Mouse (Mus musculus) heart, embryonic 14.5 days (tissue): Measurements from ENCODE around the gene Rbms1. TPM values are rescaled to one million over a fixed set of nuclear protein-coding genes. Genes with fewer than 3 reads are reported as not detected.
A peak's percentile ranks its signal among the peaks of the same experiment; 100 is the strongest.

ENCODE experiments used
- ATAC-seq: fragments of 200-750 bp; cut with Nextera tagmentation; 2 replicates; pipeline ENCODE4 v1.8.0; 2017; ENCODE audit warnings: low read depth, moderate TSS enrichment; ENCODE audit not compliant: insufficient number of reproducible peaks, insufficient read depth, low FRiP score
- H3K27ac ChIP-seq, 2 experiments: fragments of 200-500 bp in 1 of 2; fragments of 300-500 bp in 1 of 2; sonication (generic) in 1 of 2; replicated peaks in 1 of 2; 2 replicates each; pipeline ENCODE4 v1.5.1; 2012 to 2014; ENCODE audit warnings: low read depth in 2 of 2, low read length in 2 of 2, control low read depth in 1 of 2, mild to moderate bottlenecking in 1 of 2, mixed read lengths in 1 of 2; ENCODE audit not compliant: control insufficient read depth in 1 of 2, insufficient read depth in 1 of 2
- H3K27me3 ChIP-seq: fragments of 300-500 bp; sonication (generic); 2 replicates; pipeline ENCODE4 v1.6.1; 2014; ENCODE audit warnings: mild to moderate bottlenecking, low read length, control low read depth; ENCODE audit not compliant: control insufficient read depth, insufficient read depth
- H3K36me3 ChIP-seq: fragments of 300-500 bp; sonication (generic); 2 replicates; pipeline ENCODE4 v1.6.1; 2014; ENCODE audit warnings: mild to moderate bottlenecking, control low read depth, low read length, mixed read lengths; ENCODE audit not compliant: control insufficient read depth, insufficient read depth
- H3K4me1 ChIP-seq, 2 experiments: fragments of 200-500 bp in 1 of 2; fragments of 300-500 bp in 1 of 2; sonication (generic) in 1 of 2; 2 replicates each; pipeline ENCODE4 v1.6.1; 2012 to 2014; ENCODE audit warnings: low read length in 2 of 2, control low read depth in 1 of 2, mixed read lengths in 1 of 2; ENCODE audit not compliant: control insufficient read depth in 2 of 2, insufficient read depth in 2 of 2
- H3K4me2 ChIP-seq: fragments of 300-500 bp; sonication (generic); 2 replicates; pipeline ENCODE4 v1.6.1; 2014; ENCODE audit warnings: mild to moderate bottlenecking, low read length
- H3K4me3 ChIP-seq, 2 experiments: fragments of 200-500 bp in 1 of 2; fragments of 300-500 bp in 1 of 2; sonication (generic) in 1 of 2; 2 replicates each; pipeline ENCODE4 v1.5.1; 2012 to 2014; ENCODE audit warnings: low read length in 2 of 2, mild to moderate bottlenecking in 2 of 2, control low read depth in 1 of 2, low read depth in 1 of 2, moderate library complexity in 1 of 2; ENCODE audit not compliant: control insufficient read depth in 1 of 2, insufficient read depth in 1 of 2
- H3K9ac ChIP-seq: fragments of 300-500 bp; sonication (generic); 2 replicates; pipeline ENCODE4 v1.6.1; 2014; ENCODE audit warnings: mild to moderate bottlenecking, low read length
- H3K9me3 ChIP-seq: fragments of 300-500 bp; sonication (generic); 2 replicates; pipeline ENCODE4 v1.6.1; 2016; ENCODE audit warnings: low read length, control low read depth; ENCODE audit not compliant: control insufficient read depth
- WGBS: fragments of 180-500 bp; shearing (Covaris S2); extraction: QIAGEN DNeasy Blood & Tissue Kit; methylation state at CpG from one replicate; pipeline ENCODE4 v1.1.7; 2014; 5-methylcytosine and 5-hydroxymethylcytosine counted together
- polyA plus RNA-seq: library from polyadenylated mRNA; unstranded; fragments of >200 nt; fragmentation: Nextera tagmentation; extraction: Ambion mirVana; gene quantifications from 2 replicates; pipeline ENCODE4 v1.2.1, GENCODE M21; 2014

The Rbms1 gene
- polyA plus RNA-seq, 1 experiment from 2014 or later, result 79.7 TPM

DNA sequence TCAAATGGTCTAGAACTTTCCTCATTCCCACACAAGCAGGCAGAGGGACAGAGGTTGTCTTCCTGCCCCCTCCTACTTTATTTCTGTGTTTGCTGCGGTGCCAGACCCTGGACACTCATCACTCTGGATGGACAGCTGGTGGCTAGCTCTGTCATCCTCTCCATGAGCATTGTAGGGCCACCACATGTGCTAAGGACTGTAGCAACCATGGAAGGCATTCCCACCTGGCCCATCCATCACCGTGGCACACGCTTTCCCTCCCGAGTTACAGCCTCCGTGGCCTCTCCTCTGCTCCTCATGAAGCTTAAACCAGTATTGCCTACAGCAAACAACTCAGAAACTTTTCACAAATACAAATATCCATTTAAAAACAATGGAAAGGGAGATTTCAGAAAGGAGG, 34.0 kb downstream of the Rbms1 start:
- Histone ChIP-seq H3K27me3 (no peaks in the 10 kb centered on the region), H3K4me2 (no peak overlapping the region), H3K4me1 (peaks cover 9 to 32% of the 10 kb centered on the region in 2 experiments), H3K9ac (no peak overlapping the region), H3K36me3 (0 out of 2 replicates have a peak, but pooled peaks cover 2% of the 10 kb centered on the region), H3K27ac (no peak overlapping the region), H3K4me3 (no peak overlapping the region), H3K9me3 (no peaks in the 10 kb centered on the region)
- 92% methylated on average over 5 of the region's 5 CpGs for WGBS
- ATAC-seq, result no peak

GRCm38 (mm10) chr2:60927906-60928775, 34.9 kb downstream of the Rbms1 start:
- no peaks in the 10 kb centered on the region for H3K27me3 ChIP-seq

DNA sequence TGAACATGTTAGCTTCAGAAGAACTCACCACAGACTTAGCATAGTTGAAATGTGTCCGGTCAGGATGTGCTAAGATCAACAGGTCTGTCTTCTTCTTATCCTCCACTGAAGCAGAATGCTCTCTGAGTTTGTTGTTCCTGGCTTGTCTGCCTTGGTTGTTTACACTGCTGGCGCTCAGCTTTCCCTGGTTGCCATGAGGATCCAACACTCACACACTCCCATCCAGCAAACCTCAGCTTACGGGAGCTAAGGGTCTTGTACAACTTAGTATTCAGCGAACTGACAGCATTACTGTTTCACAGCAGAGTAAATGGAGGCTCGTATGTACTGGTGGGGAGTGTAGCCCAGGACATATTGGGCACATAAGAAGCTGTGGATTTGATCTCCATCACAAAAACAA, 37.9 kb downstream of the Rbms1 start:
- no peak overlapping the region for H3K4me3 ChIP-seq
- 0 out of 2 replicates have a peak, but pooled peaks cover 2% of the 10 kb centered on the region for H3K36me3 ChIP-seq
- no peak overlapping the region for H3K4me2 ChIP-seq
- H3K9me3 ChIP-seq, result no peaks in the 10 kb centered on the region
- peak overlapping the region in 1 of 2 experiments; percentile 50; a peak in 1 of 4 replicates for H3K27ac ChIP-seq
- H3K27me3 ChIP-seq, result no peaks in the 10 kb centered on the region
- H3K4me1 ChIP-seq, result peaks cover 24 to 54% of the 10 kb centered on the region in 2 experiments
- no peak overlapping the region for H3K9ac ChIP-seq
- 54% methylated on average over 5 of the region's 5 CpGs for WGBS
- no peak for ATAC-seq

More at GRCm38 (mm10) chr2:60927906-60928775, 34.9 kb downstream of the Rbms1 start:
- peaks cover 15 to 40% of the 10 kb centered on the region in 2 experiments for H3K4me1 ChIP-seq
- 72% methylated on average over 8 of the region's 8 CpGs for WGBS
- ATAC-seq, result peak; percentile 31; the same call in 1 of the 2 replicates
- peak overlapping the region in 1 of 2 experiments; percentile 44; a peak in 1 of 4 replicates for H3K27ac ChIP-seq
- 0 out of 2 replicates have a peak, but pooled peaks cover 2% of the 10 kb centered on the region for H3K36me3 ChIP-seq
- H3K9me3 ChIP-seq, result no peaks in the 10 kb centered on the region
- no peak overlapping the region for H3K9ac ChIP-seq
- no peak overlapping the region for H3K4me2 ChIP-seq
- no peak overlapping the region for H3K4me3 ChIP-seq

DNA sequence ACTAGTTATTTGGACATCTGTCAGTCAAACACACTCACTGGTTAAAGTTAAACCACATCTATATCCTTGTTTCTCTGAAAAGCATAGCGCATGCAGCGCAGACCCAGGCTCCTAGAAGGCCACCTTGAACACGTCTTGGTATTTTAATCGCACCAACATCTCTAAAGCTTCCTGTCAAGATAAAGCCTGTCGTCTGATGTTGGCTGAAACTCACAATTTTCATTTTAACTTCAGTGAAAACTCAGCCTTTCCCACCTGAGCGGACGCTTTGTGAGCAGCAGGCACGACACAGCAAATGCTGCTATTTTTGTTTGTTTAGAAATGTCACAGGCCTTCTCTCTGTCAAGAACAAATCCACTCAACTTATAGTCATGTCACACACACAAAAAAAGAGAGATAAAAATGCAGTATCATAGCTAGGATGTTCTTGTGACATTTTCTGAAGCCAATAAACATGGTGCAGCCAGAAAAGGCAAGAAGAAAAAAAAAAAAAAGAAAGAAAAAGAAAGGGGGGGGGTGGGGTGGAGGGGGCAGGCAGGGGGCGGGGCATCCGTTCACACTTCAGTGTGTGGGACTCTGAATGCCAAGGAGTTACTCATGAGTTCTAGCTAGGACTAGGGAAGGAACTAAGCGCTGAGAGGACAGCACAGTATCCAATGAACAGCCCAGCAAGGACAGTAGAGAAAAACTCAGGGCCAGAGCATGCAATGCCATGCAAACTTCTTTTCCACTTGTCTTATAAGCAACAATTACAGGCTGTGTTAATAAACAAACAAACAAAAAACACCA, 39.0 kb downstream of the Rbms1 start:
- Histone ChIP-seq H3K4me1 (peaks cover 24 to 63% of the 10 kb centered on the region in 2 experiments), H3K4me3 (no peak overlapping the region), H3K4me2 (peak overlapping the region; percentile 13; the same call in 1 of the 2 replicates), H3K36me3 (0 out of 2 replicates have a peak, but pooled peaks cover under 1% of the 10 kb centered on the region), H3K9ac (no peak overlapping the region; the same call in 1 of the 2 replicates), H3K27me3 (no peaks in the 10 kb centered on the region), H3K9me3 (no peaks in the 10 kb centered on the region), H3K27ac (peak overlapping the region; percentile 9 to 79; a peak in 3 of 4 replicates)
- WGBS, result 44% methylated on average over 11 of the region's 11 CpGs
- ATAC-seq, result no peak

DNA sequence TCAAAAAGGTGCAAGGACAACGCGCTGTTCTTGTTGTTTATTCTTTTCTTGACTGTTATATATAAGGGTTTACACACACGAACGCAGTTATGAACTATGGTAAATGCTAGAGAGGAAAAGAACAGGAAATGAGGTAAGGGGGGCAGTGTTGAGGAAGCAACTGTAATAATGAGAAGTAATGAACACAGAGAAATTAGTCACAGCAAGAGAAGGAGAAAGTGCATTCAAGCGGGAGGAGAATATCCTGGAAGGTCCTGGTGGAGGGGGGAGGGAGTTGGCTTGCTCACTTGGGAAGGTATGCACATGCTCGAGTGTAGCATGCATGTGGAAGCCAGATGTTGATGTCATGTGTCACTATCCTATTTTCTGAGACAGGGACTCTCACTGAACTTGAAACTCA, 39.9 kb downstream of the Rbms1 start:
- Histone ChIP-seq H3K9ac (no peak overlapping the region), H3K4me3 (no peak overlapping the region), H3K4me1 (peaks cover 25 to 65% of the 10 kb centered on the region in 2 experiments), H3K27ac (peak overlapping the region; percentile 54 to 79), H3K27me3 (no peaks in the 10 kb centered on the region), H3K4me2 (no peak overlapping the region), H3K9me3 (no peaks in the 10 kb centered on the region), H3K36me3 (no peaks in the 10 kb centered on the region)
- WGBS, result 51% methylated on average over 6 of the region's 6 CpGs
- ATAC-seq, result no peak

GRCm38 (mm10) chr2:60922351-60922750, 40.6 kb downstream of the Rbms1 start:
- H3K4me1 ChIP-seq, result peaks cover 21 to 66% of the 10 kb centered on the region in 2 experiments
- no peaks in the 10 kb centered on the region for H3K36me3 ChIP-seq
- WGBS, result 42% methylated on average over 5 of the region's 5 CpGs
- H3K4me2 ChIP-seq, result no peak overlapping the region
- H3K4me3 ChIP-seq, result no peak overlapping the region
- no peaks in the 10 kb centered on the region for H3K27me3 ChIP-seq
- H3K9ac ChIP-seq, result no peak overlapping the region
- peak; percentile 65; the same call in 1 of the 2 replicates for ATAC-seq
- peak overlapping the region; percentile 57 to 79; a peak in 3 of 4 replicates for H3K27ac ChIP-seq
- H3K9me3 ChIP-seq, result no peaks in the 10 kb centered on the region

GRCm38 (mm10) chr2:60920076-60920475, 42.9 kb downstream of the Rbms1 start:
- Histone ChIP-seq H3K4me2 (peak overlapping the region; percentile 28), H3K27ac (0 out of 4 replicates have a peak overlapping the region, but pooled peaks of 1 of the 2 experiments have one; percentile 17), H3K27me3 (no peaks in the 10 kb centered on the region), H3K9ac (no peak overlapping the region), H3K36me3 (no peaks in the 10 kb centered on the region), H3K9me3 (no peaks in the 10 kb centered on the region), H3K4me1 (peaks cover 24 to 80% of the 10 kb centered on the region in 2 experiments), H3K4me3 (no peak overlapping the region)
- ATAC-seq, result no peak
- 4% methylated on average over 3 of the region's 3 CpGs for WGBS
